Mouse (Mus musculus) stomach, postnatal 0 days (tissue): ENCODE measurements around the gene Tmc6. TPM values are rescaled to one million over a fixed set of nuclear protein-coding genes. Genes with fewer than 3 reads are reported as not detected.
A peak's percentile ranks its signal among the peaks of the same experiment; 100 is the strongest.
"Not testable (repeated sequence)": the region's sequence is repeated elsewhere in the genome, so short reads cannot be mapped to it uniquely, and the experiment has no call there.

ENCODE experiments used
- ATAC-seq: fragments of 200-750 bp; cut with Nextera tagmentation; 2 replicates; pipeline ENCODE4 v1.8.0; 2017; ENCODE audit not compliant: low FRiP score, low TSS enrichment
- DNase-seq: peaks from one replicate; pipeline ENCODE4 v3.0.0-alpha.2; 2016; ENCODE audit warnings: low spot score
- H3K27ac ChIP-seq: fragments of 300-500 bp; sonication (generic); replicated peaks from 2 replicates; pipeline ENCODE4 v1.5.1; 2014; ENCODE audit warnings: mild to moderate bottlenecking, control low read depth
- H3K27me3 ChIP-seq: fragments of 300-500 bp; sonication (generic); 2 replicates; pipeline ENCODE4 v1.6.1; 2014; ENCODE audit warnings: low read length; ENCODE audit not compliant: control insufficient read depth, insufficient read depth
- H3K36me3 ChIP-seq: fragments of 300-500 bp; sonication (generic); 2 replicates; pipeline ENCODE4 v1.6.1; 2014; ENCODE audit warnings: low read length, mixed read lengths; ENCODE audit not compliant: control insufficient read depth, insufficient read depth
- H3K4me1 ChIP-seq: fragments of 300-500 bp; sonication (generic); replicated peaks from 2 replicates; pipeline ENCODE4 v1.6.1; 2014; ENCODE audit warnings: antibody characterized with exemption; ENCODE audit not compliant: control insufficient read depth, insufficient read depth
- H3K4me2 ChIP-seq: fragments of 300-500 bp; sonication (generic); replicated peaks from 2 replicates; pipeline ENCODE4 v1.6.1; 2014; ENCODE audit warnings: low read depth, mild to moderate bottlenecking, control low read depth, moderate library complexity
- H3K4me3 ChIP-seq: fragments of 300-500 bp; sonication (generic); 2 replicates; pipeline ENCODE4 v1.5.1; 2014; ENCODE audit warnings: low read depth, low read length, control low read depth
- H3K9ac ChIP-seq: fragments of 300-500 bp; sonication (generic); 2 replicates; pipeline ENCODE4 v1.6.1; 2014; ENCODE audit warnings: mild to moderate bottlenecking, low read length, control low read depth, mixed read lengths
- H3K9me3 ChIP-seq: fragments of 300-500 bp; sonication (generic); 2 replicates; pipeline ENCODE4 v1.6.1; 2016; ENCODE audit warnings: low read length; ENCODE audit not compliant: control insufficient read depth
- CTCF ChIP-seq: IDR thresholded peaks from 2 replicates; pipeline ENCODE4 v1.5.1; 2016; ENCODE audit warnings: antibody characterized with exemption, low read depth, mild to moderate bottlenecking, moderate library complexity
- EP300 ChIP-seq: optimal IDR thresholded peaks from 2 replicates; pipeline ENCODE3; 2016; ENCODE audit warnings: antibody characterized with exemption
- WGBS: fragments of 180-500 bp; shearing (Covaris S2); extraction: QIAGEN DNeasy Blood & Tissue Kit; methylation state at CpG from one replicate; pipeline ENCODE4 v1.1.7; 2014; 5-methylcytosine and 5-hydroxymethylcytosine counted together
- polyA plus RNA-seq: library from polyadenylated mRNA; unstranded; fragments of >200 nt; fragmentation: Nextera tagmentation; extraction: Ambion mirVana; gene quantifications from 2 replicates; pipeline ENCODE4 v1.2.1, GENCODE M21; 2015

Tmc6 gene
- polyA plus RNA-seq, 1 experiment from 2014 or later: 21.0 TPM

- TF ChIP-seq CTCF (no peak), EP300 (no peak)
- no peak overlapping the region for H3K4me3 ChIP-seq
- H3K4me1 ChIP-seq: peaks cover 6% of the 10 kb centered on the region
- no peaks in the 10 kb centered on the region for H3K27me3 ChIP-seq
- peak overlapping the region; percentile 87 for H3K27ac ChIP-seq
- 77% methylated on average over 6 of the region's 6 CpGs for WGBS
- no peak overlapping the region; the same call in 1 of the 2 replicates for H3K4me2 ChIP-seq
- no peak for ATAC-seq
- H3K9me3 ChIP-seq: no peaks in the 10 kb centered on the region
- H3K9ac ChIP-seq: no peak overlapping the region
- H3K36me3 ChIP-seq: peaks cover 3% of the 10 kb centered on the region; the same call in 1 of the 2 replicates
- no peak for DNase-seq
These were observed 41.4 kb upstream of the Tmc6 start for GRCm38 (mm10) chr11:117823411-117823810.

GRCm38 (mm10) chr11:117822728-117823241, 40.8 kb upstream of the Tmc6 start:
- H3K36me3 ChIP-seq: peaks cover 3% of the 10 kb centered on the region; the same call in 1 of the 2 replicates
- DNase-seq (peak; percentile 50), ATAC-seq (no peak)
- H3K27me3 ChIP-seq: no peaks in the 10 kb centered on the region
- no peak overlapping the region for H3K4me2 ChIP-seq
- peaks cover 6% of the 10 kb centered on the region for H3K4me1 ChIP-seq
- no peak overlapping the region for H3K4me3 ChIP-seq
- WGBS: 30% methylated on average over 7 of the region's 7 CpGs
- H3K9ac ChIP-seq: peak overlapping the region; percentile 48; the same call in 1 of the 2 replicates
- TF ChIP-seq CTCF: no peak
- TF ChIP-seq EP300: peak; percentile 29
- H3K9me3 ChIP-seq: no peaks in the 10 kb centered on the region
- peak overlapping the region; percentile 87 for H3K27ac ChIP-seq

- TF ChIP-seq CTCF (no peak), EP300 (no peak)
- WGBS: 87% methylated on average over 9 of the region's 9 CpGs
- DNase-seq: no peak
- no peak overlapping the region for H3K4me3 ChIP-seq
- H3K9me3 ChIP-seq: no peaks in the 10 kb centered on the region
- H3K9ac ChIP-seq: 0 out of 2 replicates have a peak overlapping the region, but pooled peaks have one; percentile 8
- peaks cover 6% of the 10 kb centered on the region for H3K4me1 ChIP-seq
- H3K27ac ChIP-seq: peak overlapping the region; percentile 87
- no peaks in the 10 kb centered on the region for H3K27me3 ChIP-seq
- peaks cover 3% of the 10 kb centered on the region; the same call in 1 of the 2 replicates for H3K36me3 ChIP-seq
- H3K4me2 ChIP-seq: no peak overlapping the region
- ATAC-seq: no peak
These were observed 39.9 kb upstream of the Tmc6 start for GRCm38 (mm10) chr11:117821868-117822267.

DNA sequence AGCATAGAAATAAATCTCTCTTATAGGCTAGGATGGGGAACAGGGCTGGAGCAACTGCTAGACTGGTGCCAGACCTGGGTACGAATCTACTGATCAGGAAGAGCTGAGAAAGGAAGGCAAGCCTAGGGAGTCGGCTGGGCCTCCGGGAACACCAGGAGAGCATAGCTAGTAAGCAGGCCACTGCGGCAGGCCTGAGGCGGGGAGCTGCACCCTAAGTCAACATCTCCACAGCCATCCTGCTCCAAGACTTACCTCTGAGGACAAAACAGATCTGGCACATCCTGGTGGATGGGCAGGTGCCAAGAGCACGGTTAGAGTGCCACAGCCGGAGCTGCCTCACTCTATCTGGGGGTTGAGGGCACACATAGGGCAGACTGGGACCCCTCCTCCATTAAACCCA, 38.2 kb upstream of the Tmc6 start:
- ATAC-seq (peak; percentile 11; the same call in 1 of the 2 replicates), DNase-seq (peak; percentile 61)
- Histone ChIP-seq H3K9ac (no peak overlapping the region), H3K9me3 (no peaks in the 10 kb centered on the region), H3K27me3 (no peaks in the 10 kb centered on the region), H3K4me1 (peaks cover 6% of the 10 kb centered on the region), H3K4me3 (no peak overlapping the region), H3K36me3 (peaks cover 3% of the 10 kb centered on the region; the same call in 1 of the 2 replicates), H3K4me2 (no peak overlapping the region), H3K27ac (no peak overlapping the region)
- WGBS: 80% methylated on average over 7 of the region's 7 CpGs
- no peak for TF ChIP-seq EP300

DNA sequence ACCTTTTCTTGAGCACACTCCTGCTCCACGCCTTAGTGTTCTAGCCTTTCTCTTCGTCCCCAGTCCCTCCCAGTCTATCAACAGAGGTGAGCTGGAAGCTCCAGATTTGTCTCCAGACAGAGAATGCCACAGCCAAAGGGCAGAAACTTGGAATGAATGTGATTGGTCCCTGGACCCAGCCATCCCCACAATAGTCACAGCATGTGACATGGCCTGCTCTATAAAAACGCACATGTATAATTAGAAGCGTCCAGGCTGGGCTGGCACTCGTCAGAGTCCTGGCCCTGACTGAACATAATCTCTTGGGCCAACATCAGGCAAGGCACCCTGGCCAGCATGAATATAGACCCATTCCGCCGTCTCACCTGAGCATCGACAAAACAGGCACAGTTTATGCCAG, 37.1 kb upstream of the Tmc6 start:
- H3K4me2 ChIP-seq: no peak overlapping the region
- H3K9ac ChIP-seq: no peak overlapping the region
- H3K4me3 ChIP-seq: no peak overlapping the region
- ATAC-seq (no peak), DNase-seq (no peak)
- H3K9me3 ChIP-seq: no peaks in the 10 kb centered on the region
- peaks cover 6% of the 10 kb centered on the region; the same call in 1 of the 2 replicates for H3K4me1 ChIP-seq
- TF ChIP-seq EP300: no peak
- TF ChIP-seq CTCF: no peak
- H3K27ac ChIP-seq: no peak overlapping the region
- no peaks in the 10 kb centered on the region for H3K27me3 ChIP-seq
- WGBS: 73% methylated on average over 8 of the region's 8 CpGs
- H3K36me3 ChIP-seq: peaks cover 5% of the 10 kb centered on the region; the same call in 1 of the 2 replicates

DNA sequence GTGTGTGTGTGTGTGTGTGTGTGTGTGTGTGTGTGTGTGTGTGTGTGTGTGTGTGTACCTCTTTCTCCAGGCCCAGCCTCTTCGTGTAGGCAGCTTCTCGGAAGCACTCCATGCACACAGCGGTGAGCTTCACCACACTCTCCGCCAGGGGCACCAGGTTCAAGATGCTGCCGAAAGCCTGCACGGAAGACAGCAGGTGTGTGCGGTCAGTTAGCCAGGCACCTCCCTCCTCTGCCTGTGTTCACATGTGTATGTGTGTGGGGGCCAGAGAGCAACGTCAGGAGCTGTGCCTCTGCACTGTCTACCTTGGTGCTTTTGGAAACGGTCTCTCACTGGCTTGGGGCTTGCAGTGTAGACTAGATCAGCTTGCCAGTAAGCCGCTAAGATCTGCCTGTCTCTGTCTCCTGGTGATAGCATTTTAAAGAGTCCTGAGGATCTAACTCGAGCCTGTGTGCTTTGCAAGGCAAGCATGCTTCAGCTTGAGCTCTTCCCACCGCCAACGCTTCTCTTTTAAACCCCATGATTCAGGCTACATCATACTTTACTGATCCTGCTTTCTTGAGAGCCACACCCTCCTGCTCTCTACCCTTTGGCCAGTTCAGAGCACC, 34.5 kb upstream of the Tmc6 start:
- Histone ChIP-seq H3K27me3 (no peaks in the 10 kb centered on the region), H3K9me3 (no peaks in the 10 kb centered on the region), H3K4me3 (no peak overlapping the region), H3K9ac (no peak overlapping the region), H3K4me2 (no peak overlapping the region), H3K4me1 (no peaks in the 10 kb centered on the region), H3K27ac (no peak overlapping the region), H3K36me3 (peaks cover 9% of the 10 kb centered on the region; the same call in 1 of the 2 replicates)
- 76% methylated on average over 13 of the region's 13 CpGs for whole genome bisulfite sequencing
- ATAC-seq (peak; percentile 11; the same call in 1 of the 2 replicates), DNase-seq (no peak)
- TF ChIP-seq EP300 (no peak), CTCF (no peak)

DNA sequence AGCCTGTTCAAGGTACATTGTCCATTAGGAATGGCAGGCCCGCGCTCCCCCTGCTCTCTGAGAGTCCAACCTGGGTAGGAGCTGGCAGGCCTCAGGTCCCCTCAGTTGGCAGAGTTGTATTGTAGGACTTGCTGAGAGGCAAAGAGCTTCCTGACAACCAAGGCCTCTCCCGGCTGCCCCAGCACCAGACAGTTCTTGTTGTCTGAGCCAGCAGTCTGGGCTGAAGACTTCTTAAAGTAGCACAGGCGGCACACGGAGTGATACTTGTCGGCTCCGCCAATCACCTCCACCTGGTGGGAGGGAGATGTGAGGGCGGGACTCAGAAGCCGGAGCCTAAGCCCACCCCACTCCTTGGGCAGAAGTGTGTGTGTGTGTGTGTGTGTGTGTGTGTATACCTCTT, 33.9 kb upstream of the Tmc6 start:
- H3K4me3 ChIP-seq, H3K9ac ChIP-seq, H3K4me1 ChIP-seq, DNase-seq, H3K9me3 ChIP-seq, H3K4me2 ChIP-seq, H3K36me3 ChIP-seq, ATAC-seq, H3K27me3 ChIP-seq: not testable (repeated sequence)
- peak overlapping the region; percentile 13; the same call in 1 of the 2 replicates for H3K27ac ChIP-seq
- WGBS: 66% methylated on average over 9 of the region's 9 CpGs
